Mouse (Mus musculus) forebrain, embryonic 16.5 days (tissue): ENCODE data around the gene Sppl3. TPM values are rescaled to one million over a fixed set of nuclear protein-coding genes. Genes with fewer than 3 reads are reported as not detected.

ENCODE experiments used
- ATAC-seq: fragments of 200-750 bp; cut with Nextera tagmentation; 2 replicates; pipeline ENCODE4 v1.8.0; 2017; ENCODE audit warnings: mild to moderate bottlenecking, moderate library complexity
- H3K27ac ChIP-seq: fragments of 300-500 bp; sonication (generic); 2 replicates; pipeline ENCODE4 v1.5.1; 2014; ENCODE audit warnings: low read length, control low read depth
- H3K27me3 ChIP-seq: fragments of 300-500 bp; sonication (generic); replicated peaks from 2 replicates; pipeline ENCODE4 v1.6.1; 2014; ENCODE audit warnings: low read length; ENCODE audit not compliant: control insufficient read depth, insufficient read depth
- H3K36me3 ChIP-seq: fragments of 300-500 bp; sonication (generic); 2 replicates; pipeline ENCODE4 v1.6.1; 2014; ENCODE audit not compliant: control insufficient read depth, insufficient read depth
- H3K4me1 ChIP-seq: fragments of 300-500 bp; sonication (generic); replicated peaks from 2 replicates; pipeline ENCODE4 v1.6.1; 2014; ENCODE audit warnings: low read length; ENCODE audit not compliant: control insufficient read depth, insufficient read depth
- H3K4me2 ChIP-seq: fragments of 300-500 bp; sonication (generic); 2 replicates; pipeline ENCODE4 v1.6.1; 2014; ENCODE audit warnings: mild to moderate bottlenecking, low read length, control low read depth
- H3K4me3 ChIP-seq: fragments of 300-500 bp; sonication (generic); replicated peaks from 2 replicates; pipeline ENCODE4 v1.5.1; 2014; ENCODE audit warnings: mild to moderate bottlenecking, low read length, control low read depth
- H3K9ac ChIP-seq: fragments of 300-500 bp; sonication (generic); replicated peaks from 2 replicates; pipeline ENCODE4 v1.6.1; 2014; ENCODE audit warnings: low read depth, low read length, control low read depth
- H3K9me3 ChIP-seq: fragments of 300-500 bp; sonication (generic); 2 replicates; pipeline ENCODE4 v1.6.1; 2016; ENCODE audit warnings: low read length; ENCODE audit not compliant: control insufficient read depth
- WGBS: fragments of 180-500 bp; shearing (Covaris S2); extraction: QIAGEN DNeasy Blood & Tissue Kit; methylation state at CpG from one replicate; pipeline ENCODE4 v1.1.7; 2014; 5-methylcytosine and 5-hydroxymethylcytosine counted together
- polyA plus RNA-seq: library from polyadenylated mRNA; unstranded; fragments of >200 nt; fragmentation: Nextera tagmentation; extraction: Ambion mirVana; gene quantifications from 2 replicates; pipeline ENCODE4 v1.2.1, GENCODE M21; 2015

Sppl3 gene
- polyA plus RNA-seq, 1 experiment from 2014 or later: 16.6 TPM

DNA sequence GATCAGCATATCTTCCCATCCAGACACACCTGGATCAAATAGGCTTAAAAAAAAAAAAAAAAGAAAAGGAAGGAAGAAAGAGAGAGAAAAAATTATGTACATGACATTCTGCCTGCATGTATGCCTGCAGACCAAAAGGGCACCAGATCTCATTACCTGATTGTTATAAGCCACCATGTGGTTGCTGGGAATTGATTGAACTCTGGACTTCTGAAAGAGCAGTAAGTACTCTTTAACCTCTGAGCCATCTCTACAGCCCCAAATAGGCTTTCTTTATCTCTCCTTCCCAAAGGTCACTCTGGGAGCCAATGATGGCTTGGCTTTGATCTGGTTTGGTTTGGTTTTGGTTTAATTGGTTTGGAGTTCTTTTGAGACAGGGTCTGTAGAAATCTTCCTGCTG, 25.9 kb upstream of the Sppl3 start:
- H3K9me3 ChIP-seq: no peaks in the 10 kb centered on the region
- no peak for ATAC-seq
- H3K36me3 ChIP-seq: no peaks in the 10 kb centered on the region
- H3K9ac ChIP-seq: no peak overlapping the region
- H3K4me1 ChIP-seq: peaks cover under 1% of the 10 kb centered on the region
- H3K27me3 ChIP-seq: 0 out of 2 replicates have a peak, but pooled peaks cover 4% of the 10 kb centered on the region
- H3K4me3 ChIP-seq: no peak overlapping the region
- H3K27ac ChIP-seq: no peak overlapping the region
- no peak overlapping the region for H3K4me2 ChIP-seq

DNA sequence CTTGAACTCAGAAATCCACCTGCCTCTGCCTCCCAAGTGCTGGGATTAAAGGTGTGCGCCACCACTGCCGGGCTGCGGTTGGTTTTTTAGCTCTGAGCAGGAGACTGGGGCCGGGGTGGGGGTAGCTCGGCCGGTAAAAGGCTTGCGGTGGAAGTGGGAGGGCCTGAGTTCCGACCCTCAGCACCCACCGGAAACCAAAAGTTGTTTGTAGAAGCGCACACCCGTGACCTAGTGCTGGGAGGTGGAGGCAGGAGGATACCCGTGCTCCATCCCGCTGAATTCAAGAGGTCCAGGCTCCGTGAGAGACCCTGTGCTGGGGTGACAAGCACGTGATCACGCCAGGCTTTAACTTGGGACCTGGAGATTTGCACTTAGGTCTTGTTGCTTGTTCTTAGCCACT, 14.5 kb upstream of the Sppl3 start:
- WGBS: 85% methylated on average over 16 of the region's 16 CpGs
- Histone ChIP-seq H3K4me1 (no peaks in the 10 kb centered on the region), H3K27me3 (no peaks in the 10 kb centered on the region), H3K4me3 (no peak overlapping the region), H3K4me2 (no peak overlapping the region), H3K9me3 (no peaks in the 10 kb centered on the region), H3K36me3 (no peaks in the 10 kb centered on the region), H3K27ac (no peak overlapping the region), H3K9ac (no peak overlapping the region)
- no peak for ATAC-seq

DNA sequence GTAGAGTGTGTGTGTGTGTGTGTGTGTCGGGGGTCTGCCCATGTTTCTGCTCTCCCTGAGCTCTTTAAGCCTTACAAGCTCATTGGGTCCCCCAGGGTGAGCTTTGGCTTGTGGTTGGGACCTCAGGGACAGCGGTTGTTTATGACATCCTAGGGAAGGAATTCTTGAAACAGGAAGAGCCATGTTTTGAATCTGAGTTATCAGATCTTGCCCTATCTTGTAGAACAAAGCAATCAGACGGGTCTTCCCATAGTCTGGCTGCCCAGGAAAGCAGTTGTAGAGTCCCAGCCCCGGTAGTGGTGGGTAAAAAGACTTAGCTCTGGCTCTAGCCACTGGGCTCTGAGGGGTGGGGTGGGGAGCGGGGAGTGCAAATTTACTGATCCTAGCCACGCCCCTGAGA, 13.6 kb upstream of the Sppl3 start:
- no peak for ATAC-seq
- H3K27ac ChIP-seq: no peak overlapping the region
- H3K4me1 ChIP-seq: no peaks in the 10 kb centered on the region
- WGBS: 79% methylated on average over 6 of the region's 6 CpGs
- no peak overlapping the region for H3K4me3 ChIP-seq
- no peaks in the 10 kb centered on the region for H3K9me3 ChIP-seq
- H3K27me3 ChIP-seq: no peaks in the 10 kb centered on the region
- H3K4me2 ChIP-seq: no peak overlapping the region
- no peaks in the 10 kb centered on the region for H3K36me3 ChIP-seq
- no peak overlapping the region for H3K9ac ChIP-seq

DNA sequence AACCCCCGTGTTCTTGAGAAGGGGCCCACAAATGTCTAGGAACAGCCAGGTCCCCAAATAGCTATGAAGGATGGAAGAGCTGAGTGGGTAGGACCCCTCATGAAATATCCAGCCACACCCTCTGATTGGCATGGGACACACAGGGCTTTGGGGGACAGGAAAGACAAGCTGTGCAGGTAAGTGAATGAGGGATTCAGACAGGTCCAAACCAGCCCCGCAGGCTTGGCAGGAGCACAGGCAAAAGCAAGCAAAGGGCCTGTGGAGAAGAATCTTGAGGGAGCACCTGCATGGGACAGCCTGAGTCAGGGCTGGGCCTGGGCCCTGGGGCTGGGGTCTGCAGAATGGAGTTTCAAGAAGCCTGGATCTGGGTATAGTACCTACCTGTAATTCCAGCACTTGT, 10.4 kb upstream of the Sppl3 start:
- H3K4me2 ChIP-seq: no peak overlapping the region
- WGBS: 91% methylated on average over 2 of the region's 2 CpGs
- H3K9me3 ChIP-seq: no peaks in the 10 kb centered on the region
- no peaks in the 10 kb centered on the region for H3K36me3 ChIP-seq
- H3K27ac ChIP-seq: no peak overlapping the region
- H3K9ac ChIP-seq: no peak overlapping the region
- H3K4me3 ChIP-seq: no peak overlapping the region
- no peaks in the 10 kb centered on the region for H3K4me1 ChIP-seq
- H3K27me3 ChIP-seq: no peaks in the 10 kb centered on the region
- no peak for ATAC-seq

DNA sequence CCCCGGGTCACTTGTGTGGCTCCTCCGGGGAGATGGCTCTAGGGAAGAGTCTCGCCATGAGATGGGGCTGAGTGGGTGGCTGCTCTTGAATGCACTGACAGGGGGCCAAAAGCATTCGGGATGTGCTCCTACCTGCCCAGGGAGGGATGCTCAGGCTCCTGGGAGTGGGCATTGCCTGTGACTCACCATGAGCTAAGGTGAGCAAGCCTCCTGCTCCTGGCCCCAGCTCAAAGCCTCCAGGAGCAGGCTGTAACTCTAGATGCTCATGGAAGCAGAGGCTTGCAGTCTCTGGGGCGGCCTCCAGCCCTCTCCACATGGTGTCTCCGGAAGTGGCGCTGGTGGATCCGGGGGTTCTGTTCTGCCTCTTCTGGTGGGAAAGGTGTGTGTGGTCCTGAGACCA, 9.5 kb upstream of the Sppl3 start:
- no peak for ATAC-seq
- Histone ChIP-seq H3K27ac (no peak overlapping the region), H3K36me3 (no peaks in the 10 kb centered on the region), H3K9me3 (no peaks in the 10 kb centered on the region), H3K9ac (no peak overlapping the region), H3K4me2 (no peak overlapping the region), H3K27me3 (no peaks in the 10 kb centered on the region), H3K4me3 (no peak overlapping the region), H3K4me1 (no peaks in the 10 kb centered on the region)
- 70% methylated on average over 8 of the region's 8 CpGs for WGBS

DNA sequence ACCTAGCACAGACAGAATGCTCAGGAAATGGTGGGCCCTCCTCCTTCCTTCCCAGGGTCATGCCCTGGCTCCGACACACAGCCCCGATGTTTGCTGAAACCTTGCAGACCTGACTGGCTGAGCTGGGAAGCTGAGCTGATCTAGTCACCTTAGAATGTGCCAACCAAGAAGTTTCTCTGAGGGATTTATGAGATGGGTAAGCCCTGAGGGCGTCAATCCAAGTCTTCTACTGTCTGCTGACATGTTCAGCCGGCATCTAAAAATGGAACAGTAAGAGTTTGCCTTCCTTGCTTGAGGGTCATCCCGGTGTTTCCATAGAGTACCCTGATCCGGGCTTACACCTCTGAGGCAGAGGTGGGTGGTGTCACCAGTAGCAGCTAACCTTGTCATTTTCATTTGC, 8.2 kb upstream of the Sppl3 start:
- H3K9ac ChIP-seq: no peak overlapping the region
- H3K4me2 ChIP-seq: no peak overlapping the region
- H3K4me3 ChIP-seq: no peak overlapping the region
- no peaks in the 10 kb centered on the region for H3K36me3 ChIP-seq
- 95% methylated on average over 6 of the region's 6 CpGs for WGBS
- ATAC-seq: no peak
- no peaks in the 10 kb centered on the region for H3K4me1 ChIP-seq
- no peaks in the 10 kb centered on the region for H3K9me3 ChIP-seq
- H3K27me3 ChIP-seq: no peaks in the 10 kb centered on the region
- H3K27ac ChIP-seq: no peak overlapping the region

DNA sequence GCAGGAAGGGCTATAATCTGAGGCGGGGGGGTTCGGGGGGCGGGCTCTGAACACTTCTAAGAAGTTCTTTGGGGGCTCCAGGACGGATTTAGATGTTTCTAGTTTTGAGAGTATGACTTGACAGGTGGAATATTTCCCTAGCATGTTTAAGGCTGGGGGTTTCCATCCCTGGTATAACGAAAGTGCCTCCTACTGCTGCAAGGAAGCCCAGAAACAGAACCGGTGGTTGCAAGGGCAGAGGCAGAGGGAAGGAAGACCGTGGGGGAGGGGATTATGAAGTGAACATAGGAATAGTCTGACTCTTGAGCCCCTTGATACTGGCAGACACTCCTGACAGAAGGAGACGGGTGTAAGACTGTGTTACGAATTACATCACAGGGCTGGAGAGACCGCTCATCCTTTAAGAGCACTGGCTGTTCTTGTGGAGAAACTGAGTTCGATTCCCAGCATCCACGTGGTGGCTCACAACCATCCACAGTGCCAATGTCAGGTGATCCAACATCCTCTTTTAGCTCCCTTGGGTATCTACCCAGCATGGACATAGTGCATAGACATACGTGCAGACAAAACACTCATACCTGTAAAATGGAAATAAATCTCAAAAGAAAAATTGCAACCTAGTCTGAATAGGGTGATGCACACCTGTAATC, 7.6 kb upstream of the Sppl3 start:
- no peak for ATAC-seq
- 81% methylated on average over 13 of the region's 13 CpGs for WGBS
- no peak overlapping the region for H3K9ac ChIP-seq
- no peaks in the 10 kb centered on the region for H3K36me3 ChIP-seq
- H3K9me3 ChIP-seq: no peaks in the 10 kb centered on the region
- no peak overlapping the region for H3K27ac ChIP-seq
- no peak overlapping the region for H3K4me3 ChIP-seq
- H3K4me2 ChIP-seq: no peak overlapping the region
- no peaks in the 10 kb centered on the region for H3K27me3 ChIP-seq
- H3K4me1 ChIP-seq: no peaks in the 10 kb centered on the region

DNA sequence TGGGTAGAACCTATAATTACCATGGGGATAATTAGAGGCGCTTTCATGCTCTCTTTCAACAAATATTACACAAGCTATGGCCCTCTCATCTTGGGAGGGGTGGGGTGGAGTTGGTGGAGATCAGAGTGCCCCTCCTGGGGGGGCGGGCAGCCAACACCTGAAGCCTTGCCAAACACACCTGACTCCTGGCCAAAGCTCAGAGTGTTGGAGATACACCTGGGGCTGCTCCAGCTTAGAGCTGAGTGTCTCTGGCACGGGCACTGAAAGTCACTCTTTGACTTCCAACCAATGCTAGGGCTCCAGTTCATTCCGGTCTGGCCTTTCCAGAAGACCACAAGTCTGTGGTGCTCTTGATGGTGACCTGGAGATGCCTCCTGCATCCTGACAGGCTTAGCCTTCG, 3.2 kb upstream of the Sppl3 start:
- Histone ChIP-seq H3K9ac (no peak overlapping the region), H3K27ac (no peak overlapping the region), H3K27me3 (no peaks in the 10 kb centered on the region), H3K4me1 (peaks cover 11% of the 10 kb centered on the region), H3K9me3 (no peaks in the 10 kb centered on the region), H3K36me3 (no peaks in the 10 kb centered on the region), H3K4me3 (no peak overlapping the region), H3K4me2 (no peak overlapping the region)
- WGBS: 73% methylated on average over 5 of the region's 5 CpGs
- ATAC-seq: no peak

DNA sequence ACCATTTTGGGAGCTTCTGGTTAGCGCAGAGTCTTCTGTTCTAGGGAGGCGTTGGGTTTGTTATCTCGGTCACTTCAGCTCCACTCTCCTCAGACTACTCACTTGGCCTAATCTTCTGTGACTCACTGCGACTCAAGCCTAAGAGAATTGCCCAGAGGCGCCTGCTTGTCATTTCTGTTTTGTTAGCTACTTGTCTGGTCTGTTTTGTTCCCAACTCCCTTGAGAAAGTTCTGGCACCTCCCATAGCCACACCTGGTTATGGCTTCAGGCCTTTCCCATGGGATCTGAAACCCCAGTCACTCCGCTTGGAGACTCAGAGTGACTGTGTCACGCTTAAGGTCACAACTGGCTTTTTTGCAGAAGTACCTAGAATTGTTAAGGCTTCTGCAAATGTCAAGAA, 2.6 kb upstream of the Sppl3 start:
- Histone ChIP-seq H3K9me3 (no peaks in the 10 kb centered on the region), H3K36me3 (no peaks in the 10 kb centered on the region), H3K27ac (no peak overlapping the region), H3K4me3 (no peak overlapping the region), H3K4me1 (peaks cover 16% of the 10 kb centered on the region), H3K27me3 (no peaks in the 10 kb centered on the region), H3K4me2 (no peak overlapping the region), H3K9ac (no peak overlapping the region)
- WGBS: 93% methylated on average over 7 of the region's 7 CpGs
- no peak for ATAC-seq

DNA sequence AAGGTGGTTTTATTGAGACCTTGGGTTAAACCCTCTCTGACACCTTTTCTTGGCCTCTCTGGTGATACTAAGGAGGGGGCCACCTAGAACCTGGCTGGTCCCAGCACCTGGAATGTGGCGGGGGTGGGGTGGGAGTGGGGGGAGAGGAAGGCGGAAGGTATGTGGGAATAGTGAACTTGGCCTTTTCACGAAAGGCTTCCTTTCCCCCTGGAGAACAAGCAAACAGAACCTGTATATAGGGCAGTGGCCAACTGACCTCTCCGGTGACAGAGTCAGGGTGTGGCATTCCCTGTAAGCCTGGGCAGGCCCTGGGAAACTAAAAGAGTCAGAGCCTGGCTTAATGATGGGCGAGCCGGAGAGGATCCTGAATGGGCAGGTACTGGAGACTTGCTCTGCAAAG, 1.8 kb upstream of the Sppl3 start:
- Histone ChIP-seq H3K4me1 (peaks cover 20% of the 10 kb centered on the region), H3K9ac (no peak overlapping the region), H3K27me3 (no peaks in the 10 kb centered on the region), H3K4me3 (no peak overlapping the region), H3K9me3 (no peaks in the 10 kb centered on the region), H3K4me2 (no peak overlapping the region), H3K27ac (no peak overlapping the region), H3K36me3 (no peaks in the 10 kb centered on the region)
- WGBS: 93% methylated on average over 6 of the region's 6 CpGs
- ATAC-seq: no peak
